Mouse (Mus musculus): ENCODE results near the gene Got1.

DNA sequence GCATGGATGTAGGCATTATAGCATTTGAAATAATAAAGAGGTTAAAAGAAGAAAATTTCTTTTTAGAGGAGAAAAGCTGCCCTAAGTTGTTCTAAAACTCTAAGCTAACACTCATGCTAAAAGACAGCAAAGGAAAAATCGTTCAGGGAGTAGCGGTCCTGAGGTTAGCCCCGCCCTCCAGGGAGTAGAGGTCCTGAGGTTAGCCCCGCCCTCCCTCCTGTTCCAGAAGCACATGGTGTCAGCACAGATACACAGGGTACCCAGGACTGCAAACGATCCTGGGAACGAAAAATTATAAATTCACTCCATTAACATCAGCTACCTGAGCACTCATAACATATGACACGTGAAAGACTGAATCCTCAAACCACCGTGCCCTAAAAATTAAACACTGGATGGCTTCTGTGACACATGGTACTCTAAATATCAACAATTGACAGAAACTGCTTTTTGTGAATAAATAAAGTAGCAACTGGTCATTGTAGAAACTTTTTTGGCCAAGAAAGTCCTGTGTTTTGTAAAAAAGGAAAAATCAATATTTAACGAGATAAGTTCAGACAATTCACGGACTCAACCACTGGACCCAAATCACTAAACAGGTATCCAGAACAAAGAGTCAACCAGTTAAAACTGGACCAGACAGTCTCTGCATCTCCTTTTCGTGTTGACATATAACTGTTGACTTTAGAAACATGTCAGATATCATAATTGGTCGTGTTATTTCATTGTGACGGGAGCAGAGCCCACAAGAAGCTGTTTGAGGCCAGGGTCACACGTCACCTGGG lies 13.8 kb downstream of the Got1 start:
- TF ChIP-seq CTCF (IDR thresholded peaks at IDR 0.05; ENCODE audit: low read depth) (no peak), EP300 (optimal IDR thresholded peaks at IDR 0.05) (no peak)

Data from stomach, postnatal 0 days (tissue).